ENCODE assay signal across 26 mouse cellular contexts in the genomic region with DNA sequence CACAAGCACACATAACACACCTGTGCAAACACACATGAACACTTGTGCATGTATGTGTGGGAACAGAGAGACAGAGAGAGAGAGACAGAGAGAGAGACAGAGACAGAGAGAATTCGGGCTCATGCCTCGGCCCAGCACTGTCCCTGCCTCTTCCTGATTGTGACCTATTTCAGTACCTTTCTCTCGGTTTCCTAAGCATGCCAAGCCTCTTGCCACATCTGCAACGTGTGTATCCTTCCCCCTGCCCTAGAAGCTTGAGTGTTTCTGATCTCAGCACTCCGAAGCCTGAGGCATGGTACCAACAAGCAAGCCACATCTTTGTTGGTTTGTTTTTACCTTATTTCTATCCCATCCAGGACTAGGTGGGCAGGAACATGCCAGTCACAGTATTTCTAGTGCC.
"Had no signal": no experiment of that assay in that cellular context is flagged by ENCODE, and none has a peak within 500 bp of the region (broad histone marks: within the 10 kb centered on the region; RNA-seq: fewer than 3 reads in every experiment).

No protein-coding gene starts in this region.

- H3K9me3 ChIP-seq: limb, embryonic 10.5 days; limb, embryonic 13.5 days; midbrain, embryonic 10.5 days; midbrain, embryonic 13.5 days; neural tube, embryonic 12.5 days; neural tube, embryonic 15.5 days; stomach, embryonic 15.5 days had no signal

- H3K9ac ChIP-seq: limb, embryonic 13.5 days; liver, embryonic 14.5 days; liver, postnatal 0 days; lung, embryonic 14.5 days; midbrain, embryonic 13.5 days; neural tube, embryonic 12.5 days; neural tube, embryonic 15.5 days; stomach, embryonic 15.5 days had no signal

- H3K27ac ChIP-seq: kidney, postnatal 0 days; layer of hippocampus, adult 2 months; limb, embryonic 10.5 days; limb, embryonic 13.5 days; liver, embryonic 14.5 days; midbrain, embryonic 10.5 days; midbrain, embryonic 13.5 days; neural tube, embryonic 12.5 days; neural tube, embryonic 15.5 days; stomach, embryonic 15.5 days had no signal

- H3K4me2 ChIP-seq: limb, embryonic 13.5 days; lung, embryonic 14.5 days; midbrain, embryonic 13.5 days; neural tube, embryonic 12.5 days; neural tube, embryonic 15.5 days; stomach, embryonic 15.5 days had no signal

- H3K36me3 ChIP-seq: limb, embryonic 10.5 days; limb, embryonic 13.5 days; midbrain, embryonic 10.5 days; midbrain, embryonic 13.5 days; neural tube, embryonic 12.5 days; neural tube, embryonic 15.5 days; stomach, embryonic 15.5 days had no signal

- H3K4me3 ChIP-seq: layer of hippocampus, adult 2 months; limb, embryonic 10.5 days; limb, embryonic 13.5 days; megakaryocyte, embryonic 14.5 days; midbrain, embryonic 10.5 days; midbrain, embryonic 13.5 days; neural tube, embryonic 12.5 days; neural tube, embryonic 15.5 days; stomach, embryonic 15.5 days had no signal

- H3K4me1 ChIP-seq: midbrain, embryonic 10.5 days; midbrain, embryonic 13.5 days had no signal

- ATAC-seq: liver, postnatal 0 days; midbrain, embryonic 13.5 days had no signal

- H3K27me3 ChIP-seq: limb, embryonic 13.5 days; midbrain, embryonic 13.5 days; neural tube, embryonic 12.5 days; neural tube, embryonic 15.5 days; stomach, embryonic 15.5 days had no signal

- DNase-seq: kidney, adult 2 months; kidney, postnatal 25 days; layer of hippocampus, adult 9-11 months; layer of hippocampus, postnatal 36 days; liver; liver, postnatal 0 days; lung, embryonic 14.5 days; lung, postnatal 10 days; lung, postnatal 4 days; right cerebral cortex, adult 18-20 months; right cerebral cortex, postnatal 14 days; right cerebral cortex, postnatal 4 days; spleen, adult 18-20 months; thymus, adult 18-20 months; thymus, postnatal 36 days had no signal
